Mouse (Mus musculus): ENCODE measurements around the gene Zfp46.

DNA sequence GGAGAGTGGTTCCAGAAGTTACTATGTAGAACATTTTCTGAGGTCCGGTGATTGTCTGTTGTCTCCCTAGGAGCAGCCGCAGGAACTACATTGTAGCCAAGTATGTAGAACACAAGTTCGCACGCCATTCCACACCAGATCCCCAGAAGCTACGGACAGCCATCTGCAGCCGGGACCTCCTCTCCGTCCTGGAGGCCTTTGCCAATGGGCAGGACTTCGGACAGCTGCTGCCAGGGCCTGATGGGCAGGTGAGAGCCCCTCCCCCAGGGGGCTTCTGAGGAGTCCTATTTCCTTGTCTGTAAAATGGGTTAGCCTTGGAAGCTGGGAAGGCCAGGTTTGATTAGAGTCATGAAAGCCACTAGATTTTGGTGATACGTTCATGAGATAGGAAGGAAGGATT is 45.4 kb upstream of the Zfp46 start:
- TF ChIP-seq POLR2A (IDR thresholded peaks at IDR 0.05; ENCODE audit: low read depth, low read length) (no peak), CTCF (IDR thresholded peaks at IDR 0.05; ENCODE audit: extremely low read depth, insufficient read depth, insufficient read length, insufficient replicate concordance) (no peak)

Measured in spleen, adult 2 months (tissue).